Mouse (Mus musculus): ENCODE measurements around the gene Myo1f. TPM values are rescaled to one million over a fixed set of nuclear protein-coding genes. Genes with fewer than 3 reads are reported as not detected.
A peak's percentile ranks its signal among the peaks of the same experiment; 100 is the strongest.

The Myo1f gene
- total RNA-seq, 2 experiments from 2014 or later, result 1.3 to 1.5 TPM

GRCm38 (mm10) chr17:33539878-33540277, 15.6 kb upstream of the Myo1f start:
- no peak overlapping the region for H3K4me3 ChIP-seq
- no peak for DNase-seq (ENCODE audit: low spot score in 2 of 2)
- TF ChIP-seq CTCF (conservative IDR thresholded peaks at IDR 0.05), result no peak
- no peak overlapping the region for H3K27ac ChIP-seq

- no peak for DNase-seq (ENCODE audit: low spot score in 2 of 2)
- TF ChIP-seq CTCF (conservative IDR thresholded peaks at IDR 0.05), result no peak
- Histone ChIP-seq H3K27ac (no peak overlapping the region), H3K4me3 (no peak overlapping the region)
These were observed 6.3 kb upstream of the Myo1f start for GRCm38 (mm10) chr17:33549212-33549611.

GRCm38 (mm10) chr17:33550388-33550787, 5.1 kb upstream of the Myo1f start:
- H3K27ac ChIP-seq, result no peak overlapping the region
- H3K4me3 ChIP-seq, result no peak overlapping the region
- TF ChIP-seq CTCF (conservative IDR thresholded peaks at IDR 0.05), result no peak
- no peak for DNase-seq (ENCODE audit: low spot score in 2 of 2)

DNA sequence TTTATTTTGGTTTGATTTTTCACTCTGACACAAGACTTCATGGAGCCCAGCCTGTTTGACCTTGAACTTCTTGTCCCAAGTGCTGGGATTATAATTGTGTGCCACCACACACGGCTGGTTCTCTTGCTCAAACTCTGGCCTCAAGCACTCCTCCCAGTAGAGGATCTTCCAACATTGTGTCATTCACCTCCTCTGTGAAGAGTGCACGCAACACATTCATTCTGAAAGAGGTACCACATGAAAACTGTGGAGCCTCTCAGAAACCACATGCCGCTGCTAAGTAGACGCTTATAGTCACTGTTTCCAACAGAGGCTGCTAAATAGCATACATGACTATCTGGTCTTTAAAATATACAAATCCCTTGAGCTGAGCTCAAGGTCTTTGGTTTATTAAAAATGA, 3.4 kb upstream of the Myo1f start:
- no peak overlapping the region for H3K4me3 ChIP-seq
- DNase-seq (ENCODE audit: low spot score in 2 of 2), result no peak
- no peak overlapping the region for H3K27ac ChIP-seq
- no peak for TF ChIP-seq CTCF (conservative IDR thresholded peaks at IDR 0.05)

GRCm38 (mm10) chr17:33552964-33553363, 2.5 kb upstream of the Myo1f start:
- Histone ChIP-seq H3K4me3 (no peak overlapping the region), H3K27ac (no peak overlapping the region)
- TF ChIP-seq CTCF (conservative IDR thresholded peaks at IDR 0.05), result peak; percentile 73
- DNase-seq (ENCODE audit: low spot score in 2 of 2), result peak in 1 of 2 experiments; percentile 19

DNA sequence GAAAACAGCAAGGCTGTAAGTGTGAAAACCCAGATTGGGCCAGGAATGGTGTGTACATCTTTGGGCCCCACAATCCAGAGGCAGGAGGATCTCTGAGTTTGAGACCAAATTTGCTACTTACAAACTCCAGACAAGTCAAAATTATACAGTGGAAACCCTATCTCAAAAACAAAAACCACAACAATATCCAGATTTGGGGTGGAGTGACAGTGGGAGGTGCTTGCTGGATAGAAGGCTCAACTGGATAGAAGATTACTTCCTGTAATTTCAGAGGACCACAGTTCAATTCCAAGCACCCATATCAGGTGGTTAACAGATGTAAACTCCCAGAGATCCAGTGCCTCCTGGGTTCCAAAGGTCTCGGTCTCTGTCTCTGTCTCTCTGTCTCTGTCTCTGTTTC, 971 bp upstream of the Myo1f start:
- no peak for DNase-seq (ENCODE audit: low spot score in 2 of 2)
- Histone ChIP-seq H3K27ac (no peak overlapping the region), H3K4me3 (no peak overlapping the region)
- TF ChIP-seq CTCF (conservative IDR thresholded peaks at IDR 0.05), result no peak

- no peak for TF ChIP-seq CTCF (conservative IDR thresholded peaks at IDR 0.05)
- Histone ChIP-seq H3K27ac (no peak overlapping the region), H3K4me3 (no peak overlapping the region)
- no peak for DNase-seq (ENCODE audit: low spot score in 2 of 2)
These were observed 2.4 kb downstream of the Myo1f start for GRCm38 (mm10) chr17:33557922-33558321.

DNA sequence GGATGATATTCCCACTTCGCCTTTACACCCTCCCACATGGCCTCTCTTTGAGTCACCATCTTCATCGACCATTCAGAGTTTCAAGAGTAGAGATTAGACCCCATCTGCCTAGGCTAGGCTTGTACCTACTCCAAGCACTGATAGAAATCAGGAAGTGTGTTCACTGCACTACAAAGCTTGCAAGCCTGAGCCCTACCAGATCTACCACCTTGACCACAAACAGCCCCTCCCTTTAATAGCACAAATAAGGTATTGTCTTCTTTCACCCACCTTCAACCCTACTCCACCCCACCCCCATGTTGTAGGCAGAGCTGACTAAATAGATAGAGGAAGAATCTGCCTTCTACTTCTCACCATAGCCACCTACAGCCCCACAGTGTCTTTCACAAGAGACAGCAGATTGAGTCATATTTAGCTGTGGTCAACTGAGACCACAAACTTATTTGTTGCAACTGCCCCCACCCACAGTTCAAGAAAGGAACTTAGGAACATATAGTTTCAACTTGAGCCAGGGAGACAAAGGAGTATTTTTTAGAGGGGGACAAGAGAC, 8.1 kb downstream of the Myo1f start:
- no peak for DNase-seq (ENCODE audit: low spot score in 2 of 2)
- no peak for TF ChIP-seq CTCF (conservative IDR thresholded peaks at IDR 0.05)

DNA sequence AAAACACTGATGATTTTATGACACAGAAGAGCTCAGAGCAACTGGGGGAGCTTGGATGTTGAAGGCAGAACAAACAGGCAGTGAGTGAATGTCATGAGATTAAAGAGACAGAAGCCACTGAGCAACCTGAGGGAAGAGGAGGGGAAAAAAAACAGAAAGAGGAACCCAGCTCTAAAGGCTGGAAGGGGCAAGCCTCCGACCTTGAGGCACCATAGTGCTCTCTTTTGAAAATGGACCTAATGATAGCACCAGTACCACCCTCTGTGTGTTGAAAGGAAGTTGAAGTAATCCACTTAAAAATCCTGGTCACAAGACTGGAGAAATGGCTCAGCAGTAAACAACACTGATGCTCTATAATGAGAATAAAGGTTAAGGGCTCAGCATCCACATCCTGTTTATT, 9.1 kb downstream of the Myo1f start:
- no peak overlapping the region for H3K27ac ChIP-seq
- H3K4me3 ChIP-seq, result no peak overlapping the region
- DNase-seq (ENCODE audit: low spot score in 2 of 2), result no peak
- no peak for TF ChIP-seq CTCF (conservative IDR thresholded peaks at IDR 0.05)

More for the DNA sequence above, 8.1 kb downstream of the Myo1f start:
- H3K4me3 ChIP-seq, result no peak overlapping the region
- no peak overlapping the region; the same call in 1 of the 2 replicates for H3K27ac ChIP-seq

DNA sequence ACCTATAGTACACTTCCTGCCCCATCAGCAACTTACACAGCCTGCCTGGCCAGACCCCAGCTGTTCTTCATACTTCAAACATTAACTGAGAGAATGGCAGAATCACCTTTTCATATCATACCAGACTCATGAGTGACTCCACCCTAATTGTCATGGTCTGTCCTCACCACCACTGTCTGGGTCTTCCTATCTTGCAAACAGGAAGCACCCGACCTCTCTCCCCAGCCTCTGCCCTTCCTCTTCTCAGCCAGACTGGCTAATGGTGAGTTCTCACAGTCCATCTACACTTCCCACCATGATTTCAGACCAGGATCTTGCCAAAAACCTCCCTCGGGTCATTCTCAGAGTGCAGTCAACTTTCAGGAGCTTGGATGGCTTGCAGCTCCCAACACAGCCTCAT, 10.7 kb downstream of the Myo1f start:
- H3K4me3 ChIP-seq, result no peak overlapping the region
- no peak for TF ChIP-seq CTCF (conservative IDR thresholded peaks at IDR 0.05)
- H3K27ac ChIP-seq, result no peak overlapping the region
- DNase-seq (ENCODE audit: low spot score in 2 of 2), result no peak

DNA sequence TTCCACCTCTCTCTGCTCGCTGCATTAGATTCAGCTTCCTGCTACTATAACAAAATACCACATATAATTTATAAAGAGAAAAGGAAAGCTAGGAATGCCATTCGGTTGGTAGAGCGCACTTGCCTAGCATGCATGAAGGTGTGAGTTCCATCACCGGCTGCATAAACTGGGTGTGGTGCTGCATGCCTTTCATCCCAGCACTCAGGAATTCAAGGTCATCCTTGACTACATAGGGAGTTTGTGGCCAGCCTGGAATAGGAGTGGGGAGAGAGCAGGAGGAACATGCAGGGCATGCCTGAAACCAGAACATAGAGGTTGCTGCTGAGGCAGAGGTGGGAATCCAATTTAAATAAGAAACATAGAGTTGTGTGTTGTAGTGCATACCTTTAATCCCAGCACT, 28.6 kb downstream of the Myo1f start:
- no peak for DNase-seq (ENCODE audit: low spot score in 2 of 2)
- Histone ChIP-seq H3K4me3 (no peak overlapping the region), H3K27ac (no peak overlapping the region)
- no peak for TF ChIP-seq CTCF (conservative IDR thresholded peaks at IDR 0.05)

- no peak for TF ChIP-seq CTCF (conservative IDR thresholded peaks at IDR 0.05)
- no peak overlapping the region for H3K4me3 ChIP-seq
- no peak for DNase-seq (ENCODE audit: low spot score in 2 of 2)
- H3K27ac ChIP-seq, result no peak overlapping the region
These were observed 30.5 kb downstream of the Myo1f start for GRCm38 (mm10) chr17:33586011-33586410.

GRCm38 (mm10) chr17:33597271-33597670, 41.8 kb downstream of the Myo1f start:
- DNase-seq (ENCODE audit: low spot score in 2 of 2), result no peak
- H3K4me3 ChIP-seq, result no peak overlapping the region
- TF ChIP-seq CTCF (conservative IDR thresholded peaks at IDR 0.05), result peak; percentile 28
- H3K27ac ChIP-seq, result no peak overlapping the region

- no peak for TF ChIP-seq CTCF (conservative IDR thresholded peaks at IDR 0.05)
- Histone ChIP-seq H3K27ac (no peak overlapping the region), H3K4me3 (no peak overlapping the region)
- DNase-seq (ENCODE audit: low spot score in 2 of 2), result no peak
These were observed 43.0 kb downstream of the Myo1f start for GRCm38 (mm10) chr17:33598506-33598905.
